Comparison of ENCODE assay signal across 8 mouse cellular contexts in the genomic region with DNA sequence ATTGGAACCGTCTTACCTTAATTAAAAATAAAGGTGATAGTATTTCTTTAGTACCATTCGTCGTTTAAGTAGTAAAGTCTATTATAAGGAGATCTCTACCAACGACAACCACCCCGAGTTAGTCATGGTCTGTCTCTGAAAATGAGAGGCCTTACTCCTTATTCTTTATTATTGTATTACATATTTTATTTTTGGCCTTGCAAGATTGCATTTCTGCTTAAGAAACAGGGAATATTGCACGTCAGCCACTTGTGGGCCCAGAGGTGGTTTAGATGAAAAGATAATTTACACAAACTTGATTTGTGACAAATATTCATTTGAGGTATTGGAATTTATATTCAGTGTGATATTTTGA. TPM values are rescaled to one million over a fixed set of nuclear protein-coding genes. Genes with fewer than 3 reads are reported as not detected.
DNase-seq lines count a peak whose midpoint lies in the region; ATAC-seq and TF ChIP-seq lines count a peak whose summit lies in the region.

No protein-coding gene starts in this region.

- H3K4me1 ChIP-seq in liver, adult 2 months (ENCODE audit: control insufficient read depth, insufficient read depth, low read length) = peaks cover 22% of the 10 kb centered on the region
- no peaks in the 10 kb centered on the region for H3K4me1 ChIP-seq in embryonic facial prominence, embryonic 11.5 days (ENCODE audit: control insufficient read depth, insufficient read depth, low read length)
- peaks cover 15% of the 10 kb centered on the region for H3K4me1 ChIP-seq in intestine, embryonic 16.5 days (ENCODE audit: control insufficient read depth, insufficient read depth, low read length)
- peaks cover 12% of the 10 kb centered on the region for H3K4me1 ChIP-seq in neural tube, embryonic 14.5 days (ENCODE audit: control insufficient read depth, insufficient read depth, low read length)

- H3K79me2 ChIP-seq in liver, adult 2 months (ENCODE audit: control insufficient read depth, insufficient read depth, low read length) = peaks cover 21% of the 10 kb centered on the region; the same call in 1 of the 2 replicates

- TF ChIP-seq POLR2A in liver, adult 2 months (IDR thresholded peaks at IDR 0.05; ENCODE audit: extremely low read depth, insufficient read depth, low read length) = no peak

- H3K4me3 ChIP-seq in liver, adult 2 months (ENCODE audit: insufficient read depth, low read depth, low read length) = peak overlapping the region; percentile 99
- peak overlapping the region; percentile 91 for H3K4me3 ChIP-seq in embryonic facial prominence, embryonic 11.5 days (ENCODE audit: low read depth, low read length)
- peak overlapping the region; percentile 96 for H3K4me3 ChIP-seq in intestine, embryonic 16.5 days (ENCODE audit: low read length)
- peak overlapping the region; percentile 85 for H3K4me3 ChIP-seq in neural tube, embryonic 14.5 days (ENCODE audit: low read depth, low read length)

- H3K27me3 ChIP-seq in liver, adult 2 months (ENCODE audit: control insufficient read depth, insufficient read depth, low read length) = no peaks in the 10 kb centered on the region
- H3K27me3 ChIP-seq in embryonic facial prominence, embryonic 11.5 days (ENCODE audit: control insufficient read depth, insufficient read depth, low read length) = no peaks in the 10 kb centered on the region
- no peaks in the 10 kb centered on the region for H3K27me3 ChIP-seq in intestine, embryonic 16.5 days (replicated peaks; ENCODE audit: control insufficient read depth, insufficient read depth, low read length)
- H3K27me3 ChIP-seq in neural tube, embryonic 14.5 days (ENCODE audit: control insufficient read depth, insufficient read depth, low read length) = no peaks in the 10 kb centered on the region

- H3K9me3 ChIP-seq in embryonic facial prominence, embryonic 11.5 days (replicated peaks; ENCODE audit: control insufficient read depth, low read length) = no peaks in the 10 kb centered on the region
- H3K9me3 ChIP-seq in intestine, embryonic 16.5 days (ENCODE audit: control insufficient read depth, low read length) = no peaks in the 10 kb centered on the region
- no peaks in the 10 kb centered on the region for H3K9me3 ChIP-seq in neural tube, embryonic 14.5 days (ENCODE audit: control insufficient read depth, low read length)

- peak overlapping the region; percentile 99; the same call in 1 of the 2 replicates for H3K9ac ChIP-seq in liver, adult 2 months (ENCODE audit: low read depth, low read length)
- peak overlapping the region; percentile 96 for H3K9ac ChIP-seq in embryonic facial prominence, embryonic 11.5 days (replicated peaks; ENCODE audit: low read length)
- H3K9ac ChIP-seq in intestine, embryonic 16.5 days (ENCODE audit: low read depth, low read length) = peak overlapping the region; percentile 98
- peak overlapping the region; percentile 78 for H3K9ac ChIP-seq in neural tube, embryonic 14.5 days (replicated peaks; ENCODE audit: low read depth, low read length)

- H3K27ac ChIP-seq in liver, adult 2 months (replicated peaks; ENCODE audit: insufficient read depth, low read depth, low read length) = peak overlapping the region; percentile 85
- H3K27ac ChIP-seq in embryonic facial prominence, embryonic 11.5 days (replicated peaks; ENCODE audit: low read depth, low read length) = no peak overlapping the region
- peak overlapping the region; percentile 99 for H3K27ac ChIP-seq in intestine, embryonic 16.5 days (ENCODE audit: low read length)
- peak overlapping the region; percentile 98; the same call in 1 of the 2 replicates for H3K27ac ChIP-seq in neural tube, embryonic 14.5 days (ENCODE audit: low read depth, low read length)

- no peak for DNase-seq in liver, adult 2 months (ENCODE audit: extremely low read depth, low read depth, low spot score)
- DNase-seq in liver = no peak
- no peak for DNase-seq in embryonic facial prominence, embryonic 11.5 days (ENCODE audit: low spot score)
- no peak for DNase-seq in spleen, adult 12 weeks (ENCODE audit: low spot score)
- no peak for DNase-seq in urinary bladder, adult 2 months (ENCODE audit: low spot score)
- DNase-seq in cerebellum, adult 9-10 months = no peak

- no peak for ATAC-seq in embryonic facial prominence, embryonic 11.5 days (replicated peaks; ENCODE audit: insufficient number of reproducible peaks, low FRiP score, low TSS enrichment, low read depth)
- ATAC-seq in intestine, embryonic 16.5 days = no peak
- no peak for ATAC-seq in neural tube, embryonic 14.5 days (ENCODE audit: low read depth)

- no peak for TF ChIP-seq CTCF in liver, adult 2 months (IDR thresholded peaks at IDR 0.05; ENCODE audit: low read depth, low read length)

- no peaks in the 10 kb centered on the region for H3K36me3 ChIP-seq in liver, adult 2 months (ENCODE audit: control insufficient read depth, insufficient read depth, low read length)
- no peaks in the 10 kb centered on the region; the same call in 1 of the 2 replicates for H3K36me3 ChIP-seq in embryonic facial prominence, embryonic 11.5 days (replicated peaks; ENCODE audit: control insufficient read depth, insufficient read depth, low read depth, low read length)
- no peaks in the 10 kb centered on the region for H3K36me3 ChIP-seq in intestine, embryonic 16.5 days (ENCODE audit: control insufficient read depth, insufficient read depth, low read length)
- no peaks in the 10 kb centered on the region for H3K36me3 ChIP-seq in neural tube, embryonic 14.5 days (ENCODE audit: control insufficient read depth, insufficient read depth, low read length)

- peak overlapping the region; percentile 57 for H3K4me2 ChIP-seq in embryonic facial prominence, embryonic 11.5 days (ENCODE audit: low read depth, low read length)
- peak overlapping the region; percentile 60 for H3K4me2 ChIP-seq in intestine, embryonic 16.5 days (ENCODE audit: low read depth, low read length)
- peak overlapping the region; percentile 64 for H3K4me2 ChIP-seq in neural tube, embryonic 14.5 days (ENCODE audit: low read depth, low read length)

- under 1% methylated on average over 6 of the region's 6 CpGs for WGBS in liver, adult 2 months
- WGBS in embryonic facial prominence, embryonic 11.5 days = 5% methylated on average over 6 of the region's 6 CpGs
- WGBS in intestine, embryonic 16.5 days = 2% methylated on average over 6 of the region's 6 CpGs
- 2% methylated on average over 6 of the region's 6 CpGs for WGBS in neural tube, embryonic 14.5 days

RNA-seq across cellular contexts. Expression of a gene that starts 0.8 kb away (rescaled TPM):
- total RNA-seq in liver, adult 2 months (2014; rRNA removed) = 29.4 and 31.0 TPM in 2 replicates
- polyA plus RNA-seq in liver, adult 2 months (2012; rRNA removed) = 2.8 and 3.0 TPM in 2 replicates
- 37.7 and 40.4 TPM in 2 replicates for polyA plus RNA-seq in embryonic facial prominence, embryonic 11.5 days (2014; fragmentation: Nextera tagmentation; extraction: Ambion mirVana)
- 12.9 and 16.9 TPM in 2 replicates for polyA plus RNA-seq in intestine, embryonic 16.5 days (2015; fragmentation: Nextera tagmentation; extraction: Ambion mirVana)
- polyA plus RNA-seq in neural tube, embryonic 14.5 days (2014; fragmentation: Nextera tagmentation; extraction: Ambion mirVana) = 49.7 and 54.0 TPM in 2 replicates
- polyA plus RNA-seq in urinary bladder, adult 2 months (2012; rRNA removed) = 31.1 and 31.2 TPM in 2 replicates

RNA-seq across cellular contexts. Expression of a gene that starts 51.7 kb away (rescaled TPM):
- total RNA-seq in liver, adult 2 months (2014; rRNA removed) = 23.0 and 31.0 TPM in 2 replicates
- 1.6 and 1.8 TPM in 2 replicates for polyA plus RNA-seq in liver, adult 2 months (2012; rRNA removed)
- 181 and 214 TPM in 2 replicates for polyA plus RNA-seq in embryonic facial prominence, embryonic 11.5 days (2014; fragmentation: Nextera tagmentation; extraction: Ambion mirVana)
- polyA plus RNA-seq in intestine, embryonic 16.5 days (2015; fragmentation: Nextera tagmentation; extraction: Ambion mirVana) = 49.6 and 52.8 TPM in 2 replicates
- 88.5 and 93.6 TPM in 2 replicates for polyA plus RNA-seq in neural tube, embryonic 14.5 days (2014; fragmentation: Nextera tagmentation; extraction: Ambion mirVana)
- 42.8 and 44.6 TPM in 2 replicates for polyA plus RNA-seq in urinary bladder, adult 2 months (2012; rRNA removed)

Comparison
In these comparisons a context has a peak if more than half of its experiments do, and no peak if none do; other contexts are left out.
1. RNA of a gene that starts 51.7 kb away (polyA plus RNA-seq): 181 to 214 TPM in embryonic facial prominence, embryonic 11.5 days, 88.5 to 93.6 TPM in neural tube, embryonic 14.5 days, 49.6 to 52.8 TPM in intestine, embryonic 16.5 days and 42.8 to 44.6 TPM in urinary bladder, adult 2 months; 1.6 to 1.8 TPM in liver, adult 2 months; every median in the first group is over 10 times any median in the second.
2. Peak in every context shown above with its lines, with median percentiles within 50 percentile points of each other: H3K4me3 ChIP-seq, H3K9ac ChIP-seq and H3K4me2 ChIP-seq.